Mouse (Mus musculus): ENCODE measurements around the gene Trank1. TPM values are rescaled to one million over a fixed set of nuclear protein-coding genes. Genes with fewer than 3 reads are reported as not detected.

Gene Trank1
- total and polyA plus RNA-seq, 3 experiments, result 0.13 to 0.66 (median 0.34) TPM

GRCm38 (mm10) chr9:111383046-111383445 lies 71.5 kb downstream of the Trank1 start:
- no peak overlapping the region for H3K4me3 ChIP-seq (replicated peaks in 1 of 3; ENCODE audit: low read depth in 2 of 3, low read length in 2 of 3, poor library complexity in 1 of 3)
- TF ChIP-seq TBP (conservative IDR thresholded peaks at IDR 0.05; ENCODE audit: low read depth, low read length) (no peak), ZC3H11A (IDR thresholded peaks at IDR 0.05; ENCODE audit: low read depth, low read length) (no peak), MAX (IDR thresholded peaks at IDR 0.05; ENCODE audit: low read length) (no peak), PAX5 (IDR thresholded peaks at IDR 0.05; ENCODE audit: low read length) (no peak), NELFE (IDR thresholded peaks at IDR 0.05; ENCODE audit: low read depth, low read length) (no peak), POLR2A (IDR thresholded peaks at IDR 0.05; ENCODE audit: low read depth, low read length) (no peak), MAFK (IDR thresholded peaks at IDR 0.05; ENCODE audit: insufficient replicate concordance, low read length) (no peak), USF1 (IDR thresholded peaks at IDR 0.05; ENCODE audit: low read depth, low read length) (no peak)
- H3K9ac ChIP-seq (ENCODE audit: insufficient read depth, low read depth), result no peak overlapping the region
- H3K9me3 ChIP-seq (replicated peaks; ENCODE audit: low read length), result no peaks in the 10 kb centered on the region
- peaks cover 10 to 53% of the 10 kb centered on the region in 2 experiments for H3K4me1 ChIP-seq (ENCODE audit: control insufficient read depth in 1 of 2, insufficient read depth in 2 of 2)
- no peak for DNase-seq (ENCODE audit: extremely low read depth)
- no peaks in the 10 kb centered on the region for H3K27me3 ChIP-seq (replicated peaks)
- H3K27ac ChIP-seq (ENCODE audit: insufficient read depth, low read depth), result no peak overlapping the region
- no peaks in the 10 kb centered on the region for H3K36me3 ChIP-seq (replicated peaks in 1 of 2; ENCODE audit: control insufficient read depth in 1 of 2, insufficient read depth in 1 of 2, low read length in 1 of 2)
- no peaks in the 10 kb centered on the region for H3K79me2 ChIP-seq (replicated peaks; ENCODE audit: control insufficient read depth, extremely low read depth, insufficient read depth, poor library complexity, severe bottlenecking)
- in situ Hi-C loops (cut with MboI; ENCODE audit: low pct_ligation_motif_present, low pct_unique_long_range_greater_than_20kb, low sequenced_read_pairs) (no loop called here), dilution Hi-C loops (cut with MboI; ENCODE audit: extremely low pct_ligation_motif_present, extremely low pct_unique_long_range_greater_than_20kb, low sequenced_read_pairs) (no loop called here)
- H3K4me2 ChIP-seq (ENCODE audit: insufficient read depth, low read depth, poor library complexity, severe bottlenecking), result no peak overlapping the region

- Histone ChIP-seq H3K4me2 (ENCODE audit: insufficient read depth, low read depth, poor library complexity, severe bottlenecking) (no peak overlapping the region), H3K4me3 (replicated peaks in 1 of 3; ENCODE audit: low read depth in 2 of 3, low read length in 2 of 3, poor library complexity in 1 of 3) (no peak overlapping the region), H3K36me3 (replicated peaks in 1 of 2; ENCODE audit: control insufficient read depth in 1 of 2, insufficient read depth in 1 of 2, low read length in 1 of 2) (no peaks in the 10 kb centered on the region), H3K27ac (ENCODE audit: insufficient read depth, low read depth) (no peak overlapping the region), H3K79me2 (replicated peaks; ENCODE audit: control insufficient read depth, extremely low read depth, insufficient read depth, poor library complexity, severe bottlenecking) (no peaks in the 10 kb centered on the region), H3K9me3 (replicated peaks; ENCODE audit: low read length) (no peaks in the 10 kb centered on the region), H3K9ac (ENCODE audit: insufficient read depth, low read depth) (no peak overlapping the region), H3K27me3 (replicated peaks) (no peaks in the 10 kb centered on the region), H3K4me1 (ENCODE audit: control insufficient read depth in 1 of 2, insufficient read depth in 2 of 2) (peaks cover 10 to 53% of the 10 kb centered on the region in 2 experiments)
- dilution Hi-C loops (cut with MboI; ENCODE audit: extremely low pct_ligation_motif_present, extremely low pct_unique_long_range_greater_than_20kb, low sequenced_read_pairs), result no loop called here
- in situ Hi-C loops (cut with MboI; ENCODE audit: low pct_ligation_motif_present, low pct_unique_long_range_greater_than_20kb, low sequenced_read_pairs), result no loop called here
- TF ChIP-seq JUN (IDR thresholded peaks at IDR 0.05; ENCODE audit: insufficient read depth, low read depth, low read length) (no peak), BHLHE40 (IDR thresholded peaks at IDR 0.05; ENCODE audit: low read depth, low read length) (peak; percentile 4; the same call in 1 of the 2 replicates), PAX5 (IDR thresholded peaks at IDR 0.05; ENCODE audit: low read length) (no peak)
- DNase-seq (ENCODE audit: extremely low read depth), result peak; percentile 27
These were observed 72.2 kb downstream of the Trank1 start for GRCm38 (mm10) chr9:111383756-111384155.

GRCm38 (mm10) chr9:111385526-111386491 lies 74.3 kb downstream of the Trank1 start:
- Histone ChIP-seq H3K27me3 (replicated peaks) (no peaks in the 10 kb centered on the region), H3K4me2 (ENCODE audit: insufficient read depth, low read depth, poor library complexity, severe bottlenecking) (no peak overlapping the region), H3K4me1 (ENCODE audit: control insufficient read depth in 1 of 2, insufficient read depth in 2 of 2) (peaks cover 10 to 53% of the 10 kb centered on the region in 2 experiments), H3K27ac (ENCODE audit: insufficient read depth, low read depth) (no peak overlapping the region), H3K9me3 (replicated peaks; ENCODE audit: low read length) (no peaks in the 10 kb centered on the region), H3K9ac (ENCODE audit: insufficient read depth, low read depth) (no peak overlapping the region), H3K79me2 (replicated peaks; ENCODE audit: control insufficient read depth, extremely low read depth, insufficient read depth, poor library complexity, severe bottlenecking) (no peaks in the 10 kb centered on the region), H3K36me3 (replicated peaks in 1 of 2; ENCODE audit: control insufficient read depth in 1 of 2, insufficient read depth in 1 of 2, low read length in 1 of 2) (no peaks in the 10 kb centered on the region), H3K4me3 (replicated peaks in 1 of 3; ENCODE audit: low read depth in 2 of 3, low read length in 2 of 3, poor library complexity in 1 of 3) (no peak overlapping the region)
- in situ Hi-C loops (cut with MboI; ENCODE audit: low pct_ligation_motif_present, low pct_unique_long_range_greater_than_20kb, low sequenced_read_pairs) (no loop called here), dilution Hi-C loops (cut with MboI; ENCODE audit: extremely low pct_ligation_motif_present, extremely low pct_unique_long_range_greater_than_20kb, low sequenced_read_pairs) (no loop called here)
- no peak for DNase-seq (ENCODE audit: extremely low read depth)
- TF ChIP-seq JUN (IDR thresholded peaks at IDR 0.05; ENCODE audit: insufficient read depth, low read depth, low read length) (no peak), RCOR1 (conservative IDR thresholded peaks at IDR 0.05; ENCODE audit: low read depth, low read length) (no peak), MEF2A (IDR thresholded peaks at IDR 0.05; ENCODE audit: borderline replicate concordance, low read depth, low read length) (peak; percentile 29; the same call in 1 of the 2 replicates), EP300 (IDR thresholded peaks at IDR 0.05; ENCODE audit: low read length) (no peak)
